Mouse (Mus musculus): ENCODE results near the gene Aip.
"Not testable (repeated sequence)": the region's sequence is repeated elsewhere in the genome, so short reads cannot be mapped to it uniquely, and the experiment has no call there.

DNA sequence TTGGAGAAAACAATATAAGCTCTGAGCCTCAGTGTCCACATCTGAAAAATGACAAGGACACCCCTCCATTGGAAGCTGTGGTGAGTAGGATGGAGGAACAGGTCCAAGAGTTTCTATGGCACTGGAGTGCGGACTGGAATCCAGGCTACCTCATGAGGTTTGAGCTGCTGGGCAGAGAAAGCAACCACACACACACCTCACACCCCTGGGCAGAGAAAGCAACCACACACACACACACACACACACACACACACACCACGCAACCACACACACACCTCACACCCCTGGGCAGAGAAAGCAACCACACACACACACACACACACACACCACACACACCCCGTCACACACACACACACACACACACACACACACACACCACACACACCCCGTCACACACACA is 390 bp downstream of the Aip start:
- not testable (repeated sequence) for TF ChIP-seq CTCF, EP300 (IDR thresholded peaks at IDR 0.05; ENCODE audit: low read depth)

All from liver, postnatal 0 days (tissue).